Mouse (Mus musculus) myocyte (in vitro differentiated cells): ENCODE measurements around the gene 2700081O15Rik.

ENCODE experiments used
- E2F4 ChIP-seq: IDR thresholded peaks from one replicate; pipeline ENCODE4 v1.6.1; 2011; ENCODE audit warnings: mild to moderate bottlenecking, control low read depth, moderate library complexity; ENCODE audit not compliant: insufficient read depth
- POLR2A ChIP-seq: IDR thresholded peaks from one replicate; pipeline ENCODE4 v1.6.1; 2011; ENCODE audit warnings: low read depth, mild to moderate bottlenecking, control low read depth, moderate library complexity; ENCODE audit not compliant: insufficient read length
- USF1 ChIP-seq: IDR thresholded peaks from one replicate; pipeline ENCODE4 v1.6.1; 2011; ENCODE audit warnings: low read depth, mild to moderate bottlenecking, control low read depth, moderate library complexity

DNA sequence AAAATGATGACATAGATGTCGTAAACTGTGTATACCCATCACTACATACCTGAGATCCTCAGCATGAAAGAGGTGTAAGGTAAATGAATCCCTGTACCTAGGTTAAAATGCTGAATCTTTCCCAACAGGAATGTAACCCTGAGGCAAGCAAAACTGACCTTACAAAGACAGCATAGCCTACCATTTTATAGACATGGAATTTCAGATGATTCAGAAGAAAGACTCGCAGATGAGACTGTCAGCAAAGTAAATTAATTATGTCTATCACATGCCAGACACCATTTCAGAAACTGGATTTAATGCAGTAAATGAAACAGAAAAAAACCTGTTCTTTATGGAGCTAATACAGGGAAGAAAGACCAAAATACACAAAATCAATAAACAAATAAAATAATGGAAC, 41.9 kb downstream of the 2700081O15Rik start:
- TF ChIP-seq USF1 (no peak), POLR2A (no peak), E2F4 (no peak)
